Mouse (Mus musculus) heart, postnatal 0 days (tissue): ENCODE data around the gene Cabs1. TPM values are rescaled to one million over a fixed set of nuclear protein-coding genes. Genes with fewer than 3 reads are reported as not detected.

Experiments
- ATAC-seq: fragments of 200-750 bp; cut with Nextera tagmentation; 2 replicates; pipeline ENCODE4 v1.8.0; 2017; ENCODE audit warnings: low read depth, moderate number of reproducible peaks, moderate library complexity; ENCODE audit not compliant: insufficient read depth
- DNase-seq: peaks from one replicate; pipeline ENCODE4 v3.0.0-alpha.2; 2016; ENCODE audit warnings: low spot score
- H3K27ac ChIP-seq: fragments of 300-500 bp; sonication (generic); 2 replicates; pipeline ENCODE4 v1.5.1; 2014; ENCODE audit warnings: low read depth, mild to moderate bottlenecking
- H3K27me3 ChIP-seq: fragments of 300-500 bp; sonication (generic); 2 replicates; pipeline ENCODE4 v1.6.1; 2014; ENCODE audit warnings: low read length, mixed read lengths; ENCODE audit not compliant: control insufficient read depth, insufficient read depth
- H3K36me3 ChIP-seq: fragments of 300-500 bp; sonication (generic); replicated peaks from 2 replicates; pipeline ENCODE4 v1.6.1; 2014; ENCODE audit warnings: low read length, mixed read lengths; ENCODE audit not compliant: control insufficient read depth, insufficient read depth
- H3K4me1 ChIP-seq: fragments of 300-500 bp; sonication (generic); 2 replicates; pipeline ENCODE4 v1.6.1; 2014; ENCODE audit warnings: antibody characterized with exemption; ENCODE audit not compliant: control insufficient read depth, insufficient read depth
- H3K4me2 ChIP-seq: fragments of 300-500 bp; sonication (generic); 2 replicates; pipeline ENCODE4 v1.6.1; 2014; ENCODE audit warnings: low read depth, mild to moderate bottlenecking, low read length, moderate library complexity
- H3K4me3 ChIP-seq: fragments of 300-500 bp; sonication (generic); 2 replicates; pipeline ENCODE4 v1.5.1; 2014; ENCODE audit warnings: low read depth, low read length
- H3K9ac ChIP-seq: fragments of 300-500 bp; sonication (generic); replicated peaks from 2 replicates; pipeline ENCODE4 v1.6.1; 2014; ENCODE audit warnings: low read depth, low read length, mixed read lengths
- H3K9me3 ChIP-seq: fragments of 300-500 bp; sonication (generic); replicated peaks from 2 replicates; pipeline ENCODE4 v1.6.1; 2016; ENCODE audit warnings: low read length; ENCODE audit not compliant: control insufficient read depth
- CTCF ChIP-seq: IDR thresholded peaks from 2 replicates; pipeline ENCODE4 v1.5.1; 2016; ENCODE audit warnings: antibody characterized with exemption, control low read depth, low read depth
- EP300 ChIP-seq: IDR thresholded peaks from 2 replicates; pipeline ENCODE4 v1.6.1; 2016; ENCODE audit warnings: antibody characterized with exemption, low read depth
- WGBS: fragments of 180-500 bp; shearing (Covaris S2); extraction: QIAGEN DNeasy Blood & Tissue Kit; methylation state at CpG from one replicate; pipeline ENCODE4 v1.1.7; 2014; 5-methylcytosine and 5-hydroxymethylcytosine counted together
- polyA plus RNA-seq: library from polyadenylated mRNA; unstranded; fragments of >200 nt; fragmentation: Nextera tagmentation; extraction: Ambion mirVana; gene quantifications from 2 replicates; pipeline ENCODE4 v1.2.1, GENCODE M21; 2015
- total RNA-seq: library from RNA; depleted of rRNA; stranded (reverse); fragments of >200 nt; gene quantifications from 2 replicates; pipeline ENCODE4 v1.2.3, GENCODE M21; 2014; ENCODE audit warnings: low replicate concordance; rRNA removed

Cabs1 gene
- total and polyA plus RNA-seq, 2 experiments from 2014 or later, result not detected

DNA sequence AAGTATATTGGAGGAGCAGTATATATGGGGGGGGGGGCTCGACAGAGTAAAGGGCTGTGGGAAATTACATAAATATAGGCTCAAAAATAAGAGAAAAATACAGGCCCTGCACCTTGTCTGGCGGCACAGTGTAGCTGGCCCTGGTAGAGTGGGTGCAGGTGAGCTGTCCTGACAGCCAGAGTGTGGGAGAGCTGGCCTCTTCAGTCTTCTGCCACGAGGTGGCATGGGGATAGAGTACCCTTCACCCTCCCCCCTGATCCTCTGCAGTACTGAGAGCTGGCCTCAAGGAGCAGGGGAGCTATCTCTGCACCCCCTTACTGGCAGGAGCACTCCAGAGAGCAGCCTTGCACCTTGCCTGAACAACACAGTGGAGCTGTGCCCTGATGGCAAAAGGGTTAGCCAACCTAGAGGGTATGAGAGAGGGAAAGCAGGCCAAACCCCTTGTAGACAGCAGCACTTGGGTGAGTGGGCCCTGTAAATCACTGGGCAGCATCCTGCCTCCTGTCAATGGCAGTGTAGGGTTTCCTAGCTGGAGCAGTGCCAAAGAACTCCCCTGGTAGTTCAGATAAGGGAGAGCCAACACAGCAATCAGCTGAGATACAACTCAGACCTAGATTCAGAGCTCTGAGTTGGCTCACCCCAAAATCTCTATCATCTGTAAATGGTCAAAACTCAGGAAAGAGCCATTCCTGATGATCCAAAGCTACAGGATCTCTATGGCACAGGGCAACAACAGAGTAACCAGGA, 3.4 kb downstream of the Cabs1 start:
- Histone ChIP-seq H3K27ac (no peak overlapping the region), H3K9me3 (no peaks in the 10 kb centered on the region), H3K27me3 (no peaks in the 10 kb centered on the region), H3K4me2 (no peak overlapping the region), H3K4me3 (no peak overlapping the region), H3K4me1 (no peaks in the 10 kb centered on the region), H3K9ac (no peak overlapping the region), H3K36me3 (no peaks in the 10 kb centered on the region)
- 33% methylated on average over 3 of the region's 3 CpGs for WGBS
- ATAC-seq (no peak), DNase-seq (no peak)
- TF ChIP-seq EP300, result no peak
- no peak for TF ChIP-seq CTCF

DNA sequence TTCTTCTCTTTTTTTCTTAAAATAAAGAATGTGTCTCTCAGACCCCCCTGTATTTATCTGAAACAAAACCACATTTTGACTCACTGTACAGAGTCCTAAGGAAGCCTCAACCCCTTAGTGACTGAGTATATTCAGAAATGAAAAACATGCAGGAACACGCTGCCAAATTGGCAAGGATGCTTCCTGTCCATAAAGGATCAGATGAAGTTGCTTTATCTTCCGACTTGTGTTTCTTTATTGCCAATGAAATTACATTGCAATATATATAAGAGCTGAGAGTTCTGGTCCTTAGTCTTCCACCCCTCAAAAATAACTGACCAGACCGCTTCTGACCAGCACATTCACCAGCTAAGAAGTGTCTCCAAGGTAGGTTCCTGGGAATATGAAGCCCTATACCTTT, 23.0 kb downstream of the Cabs1 start, which contains the start of gene Smr3a:
Gene Smr3a, plus strand, starts transcription at position 301 of the 400 bp plus-strand sequence.
- Histone ChIP-seq H3K4me1 (no peaks in the 10 kb centered on the region), H3K4me3 (no peak within 1 kb of the TSS), H3K27ac (no peak within 1 kb of the TSS), H3K36me3 (no peaks in the 10 kb centered on the region), H3K4me2 (no peak within 1 kb of the TSS), H3K9ac (no peak within 1 kb of the TSS), H3K9me3 (no peaks in the 10 kb centered on the region), H3K27me3 (no peaks in the 10 kb centered on the region)
- no peak for TF ChIP-seq EP300
- no peak for ATAC-seq
- 61% methylated on average over 3 of the region's 3 CpGs for WGBS
- DNase-seq, result no peak

DNA sequence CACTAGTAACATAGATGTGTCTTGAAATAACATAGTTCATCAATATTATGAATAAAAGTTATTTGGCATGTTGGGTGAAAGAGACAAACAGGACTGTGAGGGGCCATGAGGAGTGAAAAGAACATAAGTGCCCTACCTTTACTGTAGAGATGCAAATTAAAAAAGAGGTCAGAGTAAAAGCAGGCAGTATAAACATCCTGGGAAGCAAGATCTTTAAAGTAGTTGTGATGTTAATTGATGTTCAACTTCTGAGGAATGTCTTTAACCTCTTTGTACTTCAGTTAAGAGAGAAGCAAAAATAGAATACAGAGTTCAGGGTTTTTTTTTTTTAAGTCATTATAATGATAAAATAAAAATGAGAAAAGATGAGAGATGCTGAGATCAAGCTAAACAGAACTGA, 26.0 kb downstream of the Cabs1 start:
- TF ChIP-seq EP300 (no peak), CTCF (no peak)
- H3K4me3 ChIP-seq, result no peak overlapping the region
- H3K4me2 ChIP-seq, result no peak overlapping the region
- no peak for ATAC-seq
- no peak for DNase-seq
- H3K27ac ChIP-seq, result no peak overlapping the region
- H3K9me3 ChIP-seq, result no peaks in the 10 kb centered on the region
- H3K36me3 ChIP-seq, result no peaks in the 10 kb centered on the region
- H3K27me3 ChIP-seq, result no peaks in the 10 kb centered on the region
- no peaks in the 10 kb centered on the region for H3K4me1 ChIP-seq
- H3K9ac ChIP-seq, result no peak overlapping the region

Other genes starting within 250 kb of the Cabs1 start
- gene Csn1s2a, start 204.9 kb upstream of the Cabs1 start, total RNA-seq, result not detected in 2 replicates
- gene Csn1s2a, start 204.9 kb upstream of the Cabs1 start, polyA plus RNA-seq, result not detected in 2 replicates
- not detected in 2 replicates for gene Csn1s2b, start 171.4 kb upstream of the Cabs1 start, total RNA-seq
- not detected in 2 replicates for gene Csn1s2b, start 171.4 kb upstream of the Cabs1 start, polyA plus RNA-seq
- not detected in 2 replicates for gene Prr27, start 153.8 kb upstream of the Cabs1 start, total RNA-seq
- not detected in 2 replicates for gene Prr27, start 153.8 kb upstream of the Cabs1 start, polyA plus RNA-seq
- not detected in 2 replicates for gene Odam, start 94.4 kb upstream of the Cabs1 start, total RNA-seq
- not detected in 2 replicates for gene Odam, start 94.4 kb upstream of the Cabs1 start, polyA plus RNA-seq
- not detected in 2 replicates for gene Csn3, start 53.9 kb upstream of the Cabs1 start, total RNA-seq
- not detected in 2 replicates for gene Csn3, start 53.9 kb upstream of the Cabs1 start, polyA plus RNA-seq
- not detected in 2 replicates for gene 2310003L06Rik, start 10.0 kb upstream of the Cabs1 start, total RNA-seq
- not detected in 2 replicates for gene 2310003L06Rik, start 10.0 kb upstream of the Cabs1 start, polyA plus RNA-seq
- not detected in 2 replicates for gene Gm28434, start 9.9 kb upstream of the Cabs1 start, total RNA-seq
- gene Gm28434, start 9.9 kb upstream of the Cabs1 start, polyA plus RNA-seq, result not detected in 2 replicates
- not detected in 2 replicates for gene Smr3a, start 23.1 kb downstream of the Cabs1 start, total RNA-seq
- gene Smr3a, start 23.1 kb downstream of the Cabs1 start, polyA plus RNA-seq, result not detected in 2 replicates
- gene Smr2, start 107.1 kb downstream of the Cabs1 start, total RNA-seq, result not detected in 2 replicates
- gene Smr2, start 107.1 kb downstream of the Cabs1 start, polyA plus RNA-seq, result not detected in 2 replicates
- not detected in 2 replicates for gene Gm11116, start 132.1 kb downstream of the Cabs1 start, total RNA-seq
- gene Gm11116, start 132.1 kb downstream of the Cabs1 start, polyA plus RNA-seq, result not detected in 2 replicates
- gene Gm11115, start 174.7 kb downstream of the Cabs1 start, total RNA-seq, result not detected in 2 replicates
- not detected in 2 replicates for gene Gm11115, start 174.7 kb downstream of the Cabs1 start, polyA plus RNA-seq